Mouse (Mus musculus): ENCODE data around the gene Lmo4. TPM values are rescaled to one million over a fixed set of nuclear protein-coding genes. Genes with fewer than 3 reads are reported as not detected.

The Lmo4 gene
- polyA plus RNA-seq, 1 experiment from 2014 or later, result 114 TPM

GRCm38 (mm10) chr3:144206942-144207341 lies 1.9 kb upstream of the Lmo4 start:
- Histone ChIP-seq H3K4me2 (ENCODE audit: low read length) (no peak overlapping the region), H3K4me3 (ENCODE audit: low read depth, low read length) (no peak overlapping the region), H3K4me1 (ENCODE audit: control insufficient read depth, insufficient read depth, low read length) (peaks cover 5% of the 10 kb centered on the region; the same call in 1 of the 2 replicates), H3K27me3 (replicated peaks; ENCODE audit: control insufficient read depth, insufficient read depth, low read length) (no peaks in the 10 kb centered on the region; the same call in 1 of the 2 replicates), H3K9me3 (replicated peaks; ENCODE audit: control insufficient read depth, low read length) (no peaks in the 10 kb centered on the region), H3K27ac (ENCODE audit: low read depth, low read length) (no peak overlapping the region), H3K9ac (ENCODE audit: low read length) (no peak overlapping the region), H3K36me3 (ENCODE audit: control insufficient read depth, insufficient read depth, low read length) (no peaks in the 10 kb centered on the region)
- 90% methylated on average over 1 of the region's 1 CpGs for WGBS
- ATAC-seq (no peak), DNase-seq (ENCODE audit: low spot score) (no peak)

- H3K4me3 ChIP-seq (ENCODE audit: low read depth, low read length), result peak overlapping the region; percentile 83
- peak overlapping the region; percentile 94 for H3K4me2 ChIP-seq (ENCODE audit: low read length)
- peak overlapping the region; percentile 97 for H3K9ac ChIP-seq (ENCODE audit: low read length)
- no peaks in the 10 kb centered on the region; the same call in 1 of the 2 replicates for H3K36me3 ChIP-seq (ENCODE audit: control insufficient read depth, insufficient read depth, low read length)
- 29% methylated on average over 3 of the region's 3 CpGs for WGBS
- no peaks in the 10 kb centered on the region; the same call in 1 of the 2 replicates for H3K27me3 ChIP-seq (replicated peaks; ENCODE audit: control insufficient read depth, insufficient read depth, low read length)
- H3K9me3 ChIP-seq (replicated peaks; ENCODE audit: control insufficient read depth, low read length), result no peaks in the 10 kb centered on the region
- H3K4me1 ChIP-seq (ENCODE audit: control insufficient read depth, insufficient read depth, low read length), result peaks cover 10% of the 10 kb centered on the region; the same call in 1 of the 2 replicates
- DNase-seq (ENCODE audit: low spot score) (no peak), ATAC-seq (no peak)
- H3K27ac ChIP-seq (ENCODE audit: low read depth, low read length), result no peak overlapping the region; the same call in 1 of the 2 replicates
These were observed 1.2 kb upstream of the Lmo4 start for GRCm38 (mm10) chr3:144206261-144206660.

GRCm38 (mm10) chr3:144205351-144206153 lies 532 bp upstream of the Lmo4 start:
- Histone ChIP-seq H3K27ac (ENCODE audit: low read depth, low read length) (peak overlapping the region; percentile 98), H3K4me1 (ENCODE audit: control insufficient read depth, insufficient read depth, low read length) (peaks cover 16% of the 10 kb centered on the region; the same call in 1 of the 2 replicates), H3K4me3 (ENCODE audit: low read depth, low read length) (peak overlapping the region; percentile 83), H3K9me3 (replicated peaks; ENCODE audit: control insufficient read depth, low read length) (no peaks in the 10 kb centered on the region), H3K27me3 (replicated peaks; ENCODE audit: control insufficient read depth, insufficient read depth, low read length) (no peaks in the 10 kb centered on the region; the same call in 1 of the 2 replicates), H3K4me2 (ENCODE audit: low read length) (peak overlapping the region; percentile 94), H3K36me3 (ENCODE audit: control insufficient read depth, insufficient read depth, low read length) (no peaks in the 10 kb centered on the region; the same call in 1 of the 2 replicates), H3K9ac (ENCODE audit: low read length) (peak overlapping the region; percentile 97)
- under 1% methylated on average over 62 of the region's 69 CpGs for WGBS
- ATAC-seq (peak; percentile 93), DNase-seq (ENCODE audit: low spot score) (peak; percentile 97)

- H3K27ac ChIP-seq (ENCODE audit: low read depth, low read length), result peak overlapping the region; percentile 98
- peak overlapping the region; percentile 83 for H3K4me3 ChIP-seq (ENCODE audit: low read depth, low read length)
- no peaks in the 10 kb centered on the region; the same call in 1 of the 2 replicates for H3K36me3 ChIP-seq (ENCODE audit: control insufficient read depth, insufficient read depth, low read length)
- H3K4me1 ChIP-seq (ENCODE audit: control insufficient read depth, insufficient read depth, low read length), result peaks cover 28% of the 10 kb centered on the region
- peak overlapping the region; percentile 97 for H3K9ac ChIP-seq (ENCODE audit: low read length)
- DNase-seq (ENCODE audit: low spot score), result peak; percentile 75
- H3K4me2 ChIP-seq (ENCODE audit: low read length), result peak overlapping the region; percentile 94
- WGBS, result 1% methylated on average over 5 of the region's 5 CpGs
- H3K27me3 ChIP-seq (replicated peaks; ENCODE audit: control insufficient read depth, insufficient read depth, low read length), result no peaks in the 10 kb centered on the region; the same call in 1 of the 2 replicates
- no peaks in the 10 kb centered on the region for H3K9me3 ChIP-seq (replicated peaks; ENCODE audit: control insufficient read depth, low read length)
- ATAC-seq, result no peak
These were observed 1.0 kb downstream of the Lmo4 start for GRCm38 (mm10) chr3:144203988-144204412.

- H3K4me2 ChIP-seq (ENCODE audit: low read length), result peak overlapping the region; percentile 94
- no peaks in the 10 kb centered on the region for H3K27me3 ChIP-seq (replicated peaks; ENCODE audit: control insufficient read depth, insufficient read depth, low read length)
- WGBS, result 0% methylated on average over 15 of the region's 15 CpGs
- DNase-seq (ENCODE audit: low spot score) (peak; percentile 59), ATAC-seq (no peak)
- peaks cover 30% of the 10 kb centered on the region for H3K4me1 ChIP-seq (ENCODE audit: control insufficient read depth, insufficient read depth, low read length)
- H3K4me3 ChIP-seq (ENCODE audit: low read depth, low read length), result peak overlapping the region; percentile 83
- peak overlapping the region; percentile 98 for H3K27ac ChIP-seq (ENCODE audit: low read depth, low read length)
- peak overlapping the region; percentile 97 for H3K9ac ChIP-seq (ENCODE audit: low read length)
- no peaks in the 10 kb centered on the region for H3K9me3 ChIP-seq (replicated peaks; ENCODE audit: control insufficient read depth, low read length)
- no peaks in the 10 kb centered on the region; the same call in 1 of the 2 replicates for H3K36me3 ChIP-seq (ENCODE audit: control insufficient read depth, insufficient read depth, low read length)
These were observed 1.6 kb downstream of the Lmo4 start for GRCm38 (mm10) chr3:144203259-144203987.

GRCm38 (mm10) chr3:144202574-144203258 lies 2.3 kb downstream of the Lmo4 start:
- Histone ChIP-seq H3K27me3 (replicated peaks; ENCODE audit: control insufficient read depth, insufficient read depth, low read length) (no peaks in the 10 kb centered on the region), H3K36me3 (ENCODE audit: control insufficient read depth, insufficient read depth, low read length) (no peaks in the 10 kb centered on the region; the same call in 1 of the 2 replicates), H3K4me1 (ENCODE audit: control insufficient read depth, insufficient read depth, low read length) (peaks cover 35% of the 10 kb centered on the region), H3K27ac (ENCODE audit: low read depth, low read length) (peak overlapping the region; percentile 98), H3K9ac (ENCODE audit: low read length) (peak overlapping the region; percentile 97), H3K4me2 (ENCODE audit: low read length) (peak overlapping the region; percentile 94), H3K9me3 (replicated peaks; ENCODE audit: control insufficient read depth, low read length) (no peaks in the 10 kb centered on the region), H3K4me3 (ENCODE audit: low read depth, low read length) (peak overlapping the region; percentile 83)
- DNase-seq (ENCODE audit: low spot score) (peak; percentile 44), ATAC-seq (no peak)
- under 1% methylated on average over 14 of the region's 14 CpGs for WGBS

GRCm38 (mm10) chr3:144201794-144202573 lies 3.0 kb downstream of the Lmo4 start:
- H3K4me1 ChIP-seq (ENCODE audit: control insufficient read depth, insufficient read depth, low read length), result peaks cover 42% of the 10 kb centered on the region
- peak overlapping the region; percentile 94 for H3K4me2 ChIP-seq (ENCODE audit: low read length)
- WGBS, result under 1% methylated on average over 48 of the region's 64 CpGs
- peak overlapping the region; percentile 83 for H3K4me3 ChIP-seq (ENCODE audit: low read depth, low read length)
- peak; percentile 85 for DNase-seq (ENCODE audit: low spot score)
- peak overlapping the region; percentile 83 for H3K27ac ChIP-seq (ENCODE audit: low read depth, low read length)
- peak overlapping the region; percentile 97 for H3K9ac ChIP-seq (ENCODE audit: low read length)
- ATAC-seq, result peak; percentile 17
- H3K36me3 ChIP-seq (ENCODE audit: control insufficient read depth, insufficient read depth, low read length), result no peaks in the 10 kb centered on the region; the same call in 1 of the 2 replicates
- no peaks in the 10 kb centered on the region for H3K27me3 ChIP-seq (replicated peaks; ENCODE audit: control insufficient read depth, insufficient read depth, low read length)
- H3K9me3 ChIP-seq (replicated peaks; ENCODE audit: control insufficient read depth, low read length), result no peaks in the 10 kb centered on the region
